Mouse (Mus musculus): ENCODE measurements at regions not wholly inside any gene's neighbourhood (a gene's known extent, or its start where the extent isn't known, plus 50 kb on each side); places are given as distances from the start of the nearest gene placed in this dataset.

GRCm38 (mm10) chr2:64706646-64707177 lies 318.1 kb downstream of the Grb14 start:
- Histone ChIP-seq H3K27me3 (no peaks in the 10 kb centered on the region), H3K9ac (replicated peaks) (no peak overlapping the region), H3K27ac (replicated peaks) (no peak overlapping the region), H3K4me1 (no peaks in the 10 kb centered on the region), H3K36me3 (no peaks in the 10 kb centered on the region), H3K4me3 (no peak overlapping the region), H3K4me2 (replicated peaks) (no peak overlapping the region), H3K9me3 (no peaks in the 10 kb centered on the region)
- no peak for ATAC-seq (ENCODE audit: low FRiP score, low read depth)
- WGBS: 85% methylated on average over 1 of the region's 1 CpGs

GRCm38 (mm10) chr2:64695974-64696373 lies 328.8 kb downstream of the Grb14 start:
- ATAC-seq (ENCODE audit: low FRiP score, low read depth): no peak
- Histone ChIP-seq H3K4me2 (replicated peaks) (no peak overlapping the region), H3K9ac (replicated peaks) (no peak overlapping the region), H3K27ac (replicated peaks) (no peak overlapping the region), H3K9me3 (no peaks in the 10 kb centered on the region), H3K4me3 (no peak overlapping the region), H3K36me3 (no peaks in the 10 kb centered on the region), H3K4me1 (no peaks in the 10 kb centered on the region), H3K27me3 (no peaks in the 10 kb centered on the region)
- WGBS: 88% methylated on average over 1 of the region's 1 CpGs

GRCm38 (mm10) chr2:64691444-64691843 lies 333.3 kb downstream of the Grb14 start:
- H3K9me3 ChIP-seq: no peaks in the 10 kb centered on the region
- H3K27me3 ChIP-seq: no peaks in the 10 kb centered on the region
- no peaks in the 10 kb centered on the region for H3K4me1 ChIP-seq
- H3K4me2 ChIP-seq (replicated peaks): no peak overlapping the region
- no peak overlapping the region for H3K9ac ChIP-seq (replicated peaks)
- no peak overlapping the region for H3K27ac ChIP-seq (replicated peaks)
- WGBS: 96% methylated on average over 1 of the region's 1 CpGs
- no peaks in the 10 kb centered on the region for H3K36me3 ChIP-seq
- no peak overlapping the region for H3K4me3 ChIP-seq
- ATAC-seq (ENCODE audit: low FRiP score, low read depth): no peak

GRCm38 (mm10) chr2:64690996-64691395 lies 333.8 kb downstream of the Grb14 start:
- H3K36me3 ChIP-seq: no peaks in the 10 kb centered on the region
- WGBS: 83% methylated on average over 3 of the region's 3 CpGs
- H3K27me3 ChIP-seq: no peaks in the 10 kb centered on the region
- no peak overlapping the region for H3K4me3 ChIP-seq
- ATAC-seq (ENCODE audit: low FRiP score, low read depth): no peak
- H3K27ac ChIP-seq (replicated peaks): no peak overlapping the region
- no peak overlapping the region for H3K4me2 ChIP-seq (replicated peaks)
- no peak overlapping the region for H3K9ac ChIP-seq (replicated peaks)
- H3K9me3 ChIP-seq: no peaks in the 10 kb centered on the region
- H3K4me1 ChIP-seq: no peaks in the 10 kb centered on the region

- no peak for ATAC-seq (ENCODE audit: low FRiP score, low read depth)
- Histone ChIP-seq H3K9me3 (no peaks in the 10 kb centered on the region), H3K27me3 (no peaks in the 10 kb centered on the region), H3K9ac (replicated peaks) (no peak overlapping the region), H3K4me2 (replicated peaks) (no peak overlapping the region), H3K27ac (replicated peaks) (no peak overlapping the region), H3K36me3 (no peaks in the 10 kb centered on the region), H3K4me3 (no peak overlapping the region), H3K4me1 (no peaks in the 10 kb centered on the region)
- 62% methylated on average over 8 of the region's 8 CpGs for WGBS
These were observed 338.0 kb downstream of the Grb14 start for GRCm38 (mm10) chr2:64686781-64687180.

- Histone ChIP-seq H3K4me2 (replicated peaks) (no peak overlapping the region), H3K4me1 (no peaks in the 10 kb centered on the region), H3K9me3 (no peaks in the 10 kb centered on the region), H3K4me3 (no peak overlapping the region), H3K27ac (replicated peaks) (no peak overlapping the region), H3K9ac (replicated peaks) (no peak overlapping the region), H3K27me3 (no peaks in the 10 kb centered on the region), H3K36me3 (no peaks in the 10 kb centered on the region)
- ATAC-seq (ENCODE audit: low FRiP score, low read depth): no peak
- WGBS: 90% methylated on average over 1 of the region's 1 CpGs
These were observed 375.2 kb downstream of the Grb14 start for GRCm38 (mm10) chr2:64649614-64650013.

- ATAC-seq (ENCODE audit: low FRiP score, low read depth): no peak
- no peak overlapping the region for H3K4me2 ChIP-seq (replicated peaks)
These were observed 407.9 kb downstream of the Grb14 start for GRCm38 (mm10) chr2:64616931-64617330.

GRCm38 (mm10) chr2:64606864-64607263 lies 417.9 kb downstream of the Grb14 start:
- Histone ChIP-seq H3K27me3 (no peaks in the 10 kb centered on the region), H3K36me3 (no peaks in the 10 kb centered on the region), H3K9ac (replicated peaks) (no peak overlapping the region), H3K4me2 (replicated peaks) (no peak overlapping the region), H3K9me3 (no peaks in the 10 kb centered on the region), H3K4me1 (0 out of 2 replicates have a peak, but pooled peaks cover 2% of the 10 kb centered on the region), H3K27ac (replicated peaks) (no peak overlapping the region), H3K4me3 (no peak overlapping the region)
- 51% methylated on average over 1 of the region's 1 CpGs for WGBS
- peak; percentile 73 for ATAC-seq (ENCODE audit: low FRiP score, low read depth)

More at GRCm38 (mm10) chr2:64616931-64617330, 407.9 kb downstream of the Grb14 start:
- no peak overlapping the region for H3K4me3 ChIP-seq
- H3K4me1 ChIP-seq: 0 out of 2 replicates have a peak, but pooled peaks cover 6% of the 10 kb centered on the region
- H3K27ac ChIP-seq (replicated peaks): no peak overlapping the region
- H3K27me3 ChIP-seq: no peaks in the 10 kb centered on the region
- WGBS: 77% methylated on average over 2 of the region's 2 CpGs
- no peaks in the 10 kb centered on the region for H3K9me3 ChIP-seq
- H3K36me3 ChIP-seq: no peaks in the 10 kb centered on the region
- no peak overlapping the region for H3K9ac ChIP-seq (replicated peaks)

GRCm38 (mm10) chr2:64582258-64582657 lies 442.5 kb downstream of the Grb14 start:
- H3K4me3 ChIP-seq: no peak overlapping the region
- ATAC-seq (ENCODE audit: low FRiP score, low read depth): no peak
- no peak overlapping the region for H3K4me2 ChIP-seq (replicated peaks)
- H3K27me3 ChIP-seq: no peaks in the 10 kb centered on the region
- 69% methylated on average over 3 of the region's 3 CpGs for WGBS
- no peak overlapping the region for H3K9ac ChIP-seq (replicated peaks)
- H3K27ac ChIP-seq (replicated peaks): no peak overlapping the region
- H3K4me1 ChIP-seq: no peaks in the 10 kb centered on the region
- H3K9me3 ChIP-seq: no peaks in the 10 kb centered on the region
- H3K36me3 ChIP-seq: no peaks in the 10 kb centered on the region

- no peak for ATAC-seq (ENCODE audit: low FRiP score, low read depth)
- no peaks in the 10 kb centered on the region for H3K4me1 ChIP-seq
- H3K9me3 ChIP-seq: no peaks in the 10 kb centered on the region
- H3K36me3 ChIP-seq: no peaks in the 10 kb centered on the region
- H3K4me3 ChIP-seq: no peak overlapping the region
- no peaks in the 10 kb centered on the region for H3K27me3 ChIP-seq
- H3K9ac ChIP-seq (replicated peaks): no peak overlapping the region
- H3K4me2 ChIP-seq (replicated peaks): no peak overlapping the region
- 93% methylated on average over 5 of the region's 5 CpGs for WGBS
- no peak overlapping the region for H3K27ac ChIP-seq (replicated peaks)
These were observed 438.2 kb upstream of the Fign start for GRCm38 (mm10) chr2:64536032-64536431.

- WGBS: 58% methylated on average over 5 of the region's 5 CpGs
- H3K9me3 ChIP-seq: no peaks in the 10 kb centered on the region
- H3K4me3 ChIP-seq: no peak overlapping the region
- H3K36me3 ChIP-seq: no peaks in the 10 kb centered on the region
- H3K27ac ChIP-seq (replicated peaks): no peak overlapping the region
- no peaks in the 10 kb centered on the region for H3K27me3 ChIP-seq
- H3K4me1 ChIP-seq: no peaks in the 10 kb centered on the region
- H3K9ac ChIP-seq (replicated peaks): no peak overlapping the region
- no peak for ATAC-seq (ENCODE audit: low FRiP score, low read depth)
- no peak overlapping the region for H3K4me2 ChIP-seq (replicated peaks)
These were observed 437.6 kb upstream of the Fign start for GRCm38 (mm10) chr2:64535351-64535851.

GRCm38 (mm10) chr2:64534869-64535268 lies 437.0 kb upstream of the Fign start:
- Histone ChIP-seq H3K36me3 (no peaks in the 10 kb centered on the region), H3K9me3 (no peaks in the 10 kb centered on the region), H3K4me1 (no peaks in the 10 kb centered on the region), H3K9ac (replicated peaks) (no peak overlapping the region), H3K27ac (replicated peaks) (no peak overlapping the region), H3K4me2 (replicated peaks) (no peak overlapping the region), H3K27me3 (no peaks in the 10 kb centered on the region), H3K4me3 (no peak overlapping the region)
- 93% methylated on average over 13 of the region's 13 CpGs for WGBS
- ATAC-seq (ENCODE audit: low FRiP score, low read depth): no peak

GRCm38 (mm10) chr2:64534344-64534743 lies 436.5 kb upstream of the Fign start:
- no peaks in the 10 kb centered on the region for H3K27me3 ChIP-seq
- 64% methylated on average over 2 of the region's 2 CpGs for WGBS
- H3K9me3 ChIP-seq: no peaks in the 10 kb centered on the region
- no peak overlapping the region for H3K27ac ChIP-seq (replicated peaks)
- no peaks in the 10 kb centered on the region for H3K36me3 ChIP-seq
- H3K9ac ChIP-seq (replicated peaks): no peak overlapping the region
- H3K4me2 ChIP-seq (replicated peaks): no peak overlapping the region
- no peak overlapping the region for H3K4me3 ChIP-seq
- H3K4me1 ChIP-seq: no peaks in the 10 kb centered on the region
- ATAC-seq (ENCODE audit: low FRiP score, low read depth): no peak

Measured in midbrain, embryonic 12.5 days (tissue).